Mouse (Mus musculus) MEL (cell line): ENCODE measurements around the gene Rbp2. TPM values are rescaled to one million over a fixed set of nuclear protein-coding genes. Genes with fewer than 3 reads are reported as not detected.

Source experiments
- DNase-seq: peaks from one replicate; pipeline ENCODE4 v3.0.0; 2011; ENCODE audit warnings: low read depth, low spot score
- H3K27ac ChIP-seq: 2 replicates; pipeline ENCODE4 v1.5.1; 2012; ENCODE audit warnings: low read depth, mild to moderate bottlenecking, control low read depth, low read length, moderate library complexity; ENCODE audit not compliant: control insufficient read depth
- H3K27me3 ChIP-seq, 2 experiments: fragments of 150-350 bp in 1 of 2; sonication (generic) in 1 of 2; 2 replicates each; pipeline ENCODE4 v1.6.1; 2012; ENCODE audit warnings: low read length in 2 of 2, mild to moderate bottlenecking in 2 of 2, improper control_type of control experiment in 1 of 2, moderate library complexity in 1 of 2; ENCODE audit not compliant: insufficient read depth in 2 of 2, control insufficient read depth in 1 of 2
- H3K36me3 ChIP-seq, 2 experiments: 2 replicates each; pipeline ENCODE4 v1.6.1; 2012 to 2014; ENCODE audit warnings: low read length in 2 of 2, improper control_type of control experiment in 1 of 2, inconsistent platforms in 1 of 2, mild to moderate bottlenecking in 1 of 2; ENCODE audit not compliant: insufficient read depth in 2 of 2, control insufficient read depth in 1 of 2
- H3K4me1 ChIP-seq, 2 experiments: fragments of 150-350 bp in 1 of 2; sonication (generic) in 1 of 2; 2 replicates each; pipeline ENCODE4 v1.6.1; 2012; ENCODE audit warnings: low read length in 2 of 2, improper control_type of control experiment in 1 of 2, mild to moderate bottlenecking in 1 of 2; ENCODE audit not compliant: insufficient read depth in 2 of 2, control insufficient read depth in 1 of 2
- H3K4me3 ChIP-seq, 2 experiments: fragments of 150-350 bp in 1 of 2; sonication (generic) in 1 of 2; 2 replicates each; pipeline ENCODE4 v1.5.1; 2012; ENCODE audit warnings: low read depth in 2 of 2, low read length in 2 of 2, mild to moderate bottlenecking in 2 of 2, moderate library complexity in 2 of 2, control low read depth in 1 of 2, improper control_type of control experiment in 1 of 2; ENCODE audit not compliant: control insufficient read depth in 1 of 2, insufficient read depth in 1 of 2
- H3K79me2 ChIP-seq: 2 replicates; pipeline ENCODE4 v1.6.1; 2012; ENCODE audit warnings: mild to moderate bottlenecking, low read length, moderate library complexity; ENCODE audit not compliant: control insufficient read depth, poor library complexity, insufficient read depth
- H3K9ac ChIP-seq: 2 replicates; pipeline ENCODE4 v1.6.1; 2012; ENCODE audit warnings: low read depth, mild to moderate bottlenecking, control low read depth, low read length, moderate library complexity; ENCODE audit not compliant: control insufficient read depth, poor library complexity, severe bottlenecking
- H3K9me3 ChIP-seq: fragments of 150-350 bp; sonication (generic); replicated peaks from 2 replicates; pipeline ENCODE4 v1.6.1; 2012; ENCODE audit warnings: mild to moderate bottlenecking, low read length, improper control_type of control experiment, moderate library complexity; ENCODE audit not compliant: insufficient read depth
- CTCF ChIP-seq, 3 experiments: IDR thresholded peaks in 2 of 3; conservative IDR thresholded peaks in 1 of 3; 2 replicates each; pipeline ENCODE4 v1.5.1; 2011 to 2012; ENCODE audit warnings: low read length in 3 of 3, low read depth in 2 of 3, mild to moderate bottlenecking in 2 of 3, improper control_type of control experiment in 1 of 3, inconsistent platforms in 1 of 3, mixed read lengths in 1 of 3, moderate library complexity in 1 of 3; ENCODE audit not compliant: control insufficient read depth in 1 of 3, insufficient read depth in 1 of 3, poor library complexity in 1 of 3, severe bottlenecking in 1 of 3
- E2F4 ChIP-seq: IDR thresholded peaks from 2 replicates; pipeline ENCODE4 v1.6.1; 2011; ENCODE audit warnings: low read depth, low read length, improper control_type of control experiment, borderline replicate concordance
- ETS1 ChIP-seq: IDR thresholded peaks from 2 replicates; pipeline ENCODE4 v1.6.1; 2012; ENCODE audit warnings: low read depth, mild to moderate bottlenecking, inconsistent platforms, low read length, improper control_type of control experiment, moderate library complexity
- GATA1 ChIP-seq: IDR thresholded peaks from 2 replicates; pipeline ENCODE4 v1.6.1; 2011; ENCODE audit warnings: low read depth, low read length, improper control_type of control experiment
- HCFC1 ChIP-seq: IDR thresholded peaks from 2 replicates; pipeline ENCODE4 v1.6.1; 2012; ENCODE audit warnings: low read depth, mild to moderate bottlenecking, inconsistent platforms, low read length, improper control_type of control experiment, moderate library complexity
- JUND ChIP-seq: IDR thresholded peaks from 2 replicates; pipeline ENCODE4 v1.6.1; 2011; ENCODE audit warnings: low read depth, mild to moderate bottlenecking, improper control_type of control experiment, low read length
- MEF2A ChIP-seq: IDR thresholded peaks from 2 replicates; pipeline ENCODE4 v1.6.1; 2014; ENCODE audit warnings: low read depth, mild to moderate bottlenecking, inconsistent platforms, low read length, improper control_type of control experiment; ENCODE audit not compliant: poor library complexity, insufficient replicate concordance, severe bottlenecking; ENCODE audit errors: extremely low read depth
- MXI1 ChIP-seq: IDR thresholded peaks from 2 replicates; pipeline ENCODE4 v1.6.1; 2011; ENCODE audit warnings: mild to moderate bottlenecking, low read depth, low read length, improper control_type of control experiment
- MYC ChIP-seq: IDR thresholded peaks from 2 replicates; pipeline ENCODE4 v1.6.1; 2011; ENCODE audit warnings: low read depth, mild to moderate bottlenecking, low read length, improper control_type of control experiment, moderate library complexity
- NRF1 ChIP-seq: IDR thresholded peaks from 2 replicates; pipeline ENCODE4 v1.6.1; 2014; ENCODE audit warnings: low read depth, mild to moderate bottlenecking, inconsistent platforms, low read length, improper control_type of control experiment, moderate library complexity; ENCODE audit not compliant: poor library complexity, insufficient read depth, severe bottlenecking
- POLR2A ChIP-seq, 2 experiments: IDR thresholded peaks; 2 replicates each; pipeline ENCODE4 v1.6.1; 2011 to 2012; ENCODE audit warnings: low read length in 2 of 2, mild to moderate bottlenecking in 2 of 2, control low read depth in 1 of 2, improper control_type of control experiment in 1 of 2, low read depth in 1 of 2, moderate library complexity in 1 of 2; ENCODE audit not compliant: control insufficient read depth in 1 of 2, insufficient read depth in 1 of 2, poor library complexity in 1 of 2
- POLR2AphosphoS2 ChIP-seq: IDR thresholded peaks from 2 replicates; pipeline ENCODE4 v1.6.1; 2011; ENCODE audit warnings: low read length, improper control_type of control experiment
- RCOR1 ChIP-seq: IDR thresholded peaks from 2 replicates; pipeline ENCODE4 v1.6.1; 2012; ENCODE audit warnings: low read depth, mild to moderate bottlenecking, inconsistent platforms, low read length, improper control_type of control experiment
- TCF12 ChIP-seq: IDR thresholded peaks from 2 replicates; pipeline ENCODE4 v1.6.1; 2014; ENCODE audit warnings: low read depth, mild to moderate bottlenecking, inconsistent platforms, low read length, improper control_type of control experiment, moderate library complexity
- UBTF ChIP-seq: IDR thresholded peaks from 2 replicates; pipeline ENCODE4 v1.6.1; 2012; ENCODE audit warnings: low read depth, mild to moderate bottlenecking, inconsistent platforms, low read length, improper control_type of control experiment, moderate library complexity, borderline replicate concordance; ENCODE audit not compliant: insufficient read depth
- USF1 ChIP-seq: IDR thresholded peaks from 2 replicates; pipeline ENCODE4 v1.6.1; 2014; ENCODE audit warnings: low read depth, mild to moderate bottlenecking, inconsistent platforms, low read length, improper control_type of control experiment, moderate library complexity
- ZKSCAN1 ChIP-seq: IDR thresholded peaks from 2 replicates; pipeline ENCODE4 v1.6.1; 2012; ENCODE audit warnings: low read depth, mild to moderate bottlenecking, inconsistent platforms, low read length, improper control_type of control experiment, moderate library complexity
- ZMIZ1 ChIP-seq: IDR thresholded peaks from 2 replicates; pipeline ENCODE4 v1.6.1; 2012; ENCODE audit warnings: low read depth, mild to moderate bottlenecking, inconsistent platforms, low read length, improper control_type of control experiment, moderate library complexity
- polyA plus RNA-seq, 2 experiments: library from polyadenylated mRNA; stranded (reverse) in 1 of 2; unstranded in 1 of 2; fragments of >175 nt in 1 of 2; fragments of >200 nt in 1 of 2; gene quantifications; 2 replicates each; pipeline versions ENCODE4 v1.2.1 to v1.2.4; 2012; ENCODE audit warnings: low replicate concordance in 2 of 2, low read depth in 1 of 2; ENCODE audit not compliant: insufficient read length in 2 of 2, insufficient read depth in 1 of 2, missing spikeins in 1 of 2
- total RNA-seq: library from RNA; depleted of rRNA; stranded (reverse); fragments of 300-350 nt; gene quantifications from 2 replicates; pipeline ENCODE4 v1.2.3, GENCODE M21; 2012

Rbp2 gene
- total and polyA plus RNA-seq, 3 experiments = 0.11 TPM; not detected in 2

DNA sequence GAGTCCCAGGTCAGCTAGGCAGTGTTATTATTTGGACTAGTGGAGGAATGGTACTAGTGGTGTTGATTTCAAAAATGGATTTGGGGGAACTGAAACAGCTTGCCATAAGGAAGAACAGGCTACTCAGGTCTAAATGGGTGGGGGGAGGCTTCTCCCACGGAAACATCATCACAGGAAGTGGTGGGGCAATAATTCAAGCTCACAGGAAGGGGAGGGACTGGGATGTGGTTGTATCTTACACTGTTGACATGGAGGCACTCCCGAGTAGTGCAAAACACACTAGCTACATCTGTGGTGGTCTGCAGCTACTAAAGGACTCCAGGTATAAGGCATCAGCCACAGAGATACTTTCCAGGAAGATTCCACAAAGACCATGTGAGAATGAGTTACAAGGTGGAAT, 38.0 kb downstream of the Rbp2 start:
- no peak overlapping the region for H3K27ac ChIP-seq
- TF ChIP-seq JUND = no peak
- no peak for TF ChIP-seq GATA1
- no peak for TF ChIP-seq USF1
- no peak for TF ChIP-seq TCF12
- TF ChIP-seq ZKSCAN1 = no peak
- TF ChIP-seq E2F4 = no peak
- no peak for TF ChIP-seq UBTF
- no peak for TF ChIP-seq NRF1
- no peak for TF ChIP-seq HCFC1
- TF ChIP-seq ZMIZ1 = no peak
- no peak for TF ChIP-seq POLR2A (IDR thresholded peaks at IDR 0.05; ENCODE audit: control insufficient read depth in 1 of 2, insufficient read depth in 1 of 2, low read depth in 1 of 2, low read length in 2 of 2, poor library complexity in 1 of 2)
- TF ChIP-seq MEF2A = no peak
- no peak for TF ChIP-seq POLR2AphosphoS2
- no peaks in the 10 kb centered on the region; a peak in 1 of 4 replicates for H3K27me3 ChIP-seq
- no peak overlapping the region for H3K4me3 ChIP-seq
- H3K9ac ChIP-seq = no peak overlapping the region
- H3K4me1 ChIP-seq = no peaks in the 10 kb centered on the region
- no peaks in the 10 kb centered on the region for H3K9me3 ChIP-seq
- no peaks in the 10 kb centered on the region for H3K36me3 ChIP-seq
- no peak for DNase-seq
- no peaks in the 10 kb centered on the region for H3K79me2 ChIP-seq

DNA sequence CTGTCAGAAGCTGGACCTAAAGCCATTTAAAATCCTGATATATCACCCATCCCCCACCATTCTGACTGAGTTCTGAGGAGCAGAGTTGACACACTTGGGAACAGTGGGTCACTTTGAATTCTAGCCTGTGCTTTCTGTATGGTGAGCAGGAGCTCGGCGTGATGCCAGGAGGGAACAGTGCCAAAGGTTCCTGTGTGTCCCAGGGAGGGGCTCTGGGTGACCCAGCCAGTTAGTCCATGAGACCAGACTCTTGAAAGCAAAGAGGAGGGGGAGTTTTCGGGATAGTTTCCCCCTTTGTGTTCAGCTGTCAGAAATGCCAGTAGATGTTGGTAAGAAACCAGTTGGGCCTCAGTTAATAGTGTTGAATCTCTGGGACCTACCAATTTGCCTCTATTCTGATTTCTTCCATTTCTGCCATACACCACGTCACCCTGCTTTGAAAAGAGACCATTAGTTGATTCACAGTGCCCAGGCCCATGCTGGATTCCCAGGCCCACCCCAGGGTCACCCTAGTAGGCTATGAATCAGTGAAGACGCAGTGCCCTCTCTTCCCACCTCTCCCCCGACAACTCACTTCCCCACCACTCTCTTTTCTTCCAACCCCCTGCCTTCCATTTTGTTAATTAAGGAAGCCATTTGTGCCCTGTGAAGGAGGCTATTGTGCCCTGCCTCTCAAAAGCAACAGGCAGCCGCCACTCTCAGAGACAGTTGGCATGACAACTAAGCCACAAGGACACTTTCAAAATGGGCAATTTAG, 39.0 kb downstream of the Rbp2 start:
- H3K4me1 ChIP-seq = no peaks in the 10 kb centered on the region
- no peaks in the 10 kb centered on the region for H3K79me2 ChIP-seq
- no peaks in the 10 kb centered on the region for H3K36me3 ChIP-seq
- H3K9me3 ChIP-seq = no peaks in the 10 kb centered on the region
- H3K9ac ChIP-seq = no peak overlapping the region
- no peak overlapping the region for H3K4me3 ChIP-seq
- DNase-seq = no peak
- H3K27me3 ChIP-seq = no peaks in the 10 kb centered on the region
- TF ChIP-seq ETS1 = no peak
- no peak for TF ChIP-seq HCFC1
- TF ChIP-seq CTCF (IDR thresholded peaks at IDR 0.05 in 2 of 3, conservative IDR thresholded peaks at IDR 0.05 in 1 of 3; ENCODE audit: control insufficient read depth in 1 of 3, insufficient read depth in 1 of 3, low read depth in 2 of 3, low read length in 3 of 3, poor library complexity in 1 of 3, severe bottlenecking in 1 of 3) = no peak
- no peak for TF ChIP-seq MXI1
- TF ChIP-seq E2F4 = no peak
- no peak for TF ChIP-seq USF1
- no peak for TF ChIP-seq POLR2AphosphoS2
- TF ChIP-seq MYC = no peak
- TF ChIP-seq UBTF = no peak
- TF ChIP-seq RCOR1 = no peak
- no peak overlapping the region for H3K27ac ChIP-seq
